Mouse (Mus musculus): ENCODE measurements around the gene Slc24a4. TPM values are rescaled to one million over a fixed set of nuclear protein-coding genes. Genes with fewer than 3 reads are reported as not detected.
A peak's percentile ranks its signal among the peaks of the same experiment; 100 is the strongest.

Slc24a4 gene
- total RNA-seq, 2 experiments from 2014 or later, result 0.40 to 0.46 TPM

GRCm38 (mm10) chr12:102309099-102309799 is 180.7 kb downstream of the Slc24a4 start:
- DNase-seq, result no peak

GRCm38 (mm10) chr12:102309800-102310195 is 181.3 kb downstream of the Slc24a4 start:
- no peak for DNase-seq

GRCm38 (mm10) chr12:102310261-102310660 is 181.7 kb downstream of the Slc24a4 start:
- DNase-seq, result no peak

GRCm38 (mm10) chr12:102311454-102311853 is 182.9 kb downstream of the Slc24a4 start:
- DNase-seq, result peak in 1 of 2 experiments; percentile 38

Other genes with a start within 250 kb of the Slc24a4 start
- gene Trip11, start 215.5 kb upstream of the Slc24a4 start, total RNA-seq (2021), result 10 to 100 TPM; 36.9 to 39.9 TPM
- gene Atxn3, start 170.5 kb upstream of the Slc24a4 start, total RNA-seq (2021), result 10 to 100 TPM; 20.0 to 22.5 TPM
- gene Cpsf2, start 152.7 kb upstream of the Slc24a4 start, total RNA-seq (2021), result 10 to 100 TPM; 36.3 to 41.6 TPM
- gene Rin3, start 154.3 kb downstream of the Slc24a4 start, total RNA-seq (2021), result 10 to 100 TPM in 1 of 2 experiments, 1 to 10 TPM in 1; 8.6 to 15.8 TPM

Data from adrenal gland, postnatal 36 days (tissue).